Mouse (Mus musculus) midbrain, embryonic 15.5 days (tissue): Measurements from ENCODE around the gene Zgrf1. TPM values are rescaled to one million over a fixed set of nuclear protein-coding genes. Genes with fewer than 3 reads are reported as not detected.
A peak's percentile ranks its signal among the peaks of the same experiment; 100 is the strongest.

Experiments used
- ATAC-seq: fragments of 200-750 bp; cut with Nextera tagmentation; replicated peaks from 2 replicates; pipeline ENCODE4 v1.8.0; 2017; ENCODE audit warnings: moderate TSS enrichment
- H3K27ac ChIP-seq: fragments of 300-500 bp; sonication (generic); 2 replicates; pipeline ENCODE4 v1.5.1; 2015; ENCODE audit warnings: mild to moderate bottlenecking, inconsistent platforms
- H3K27me3 ChIP-seq: fragments of 300-500 bp; sonication (generic); replicated peaks from 2 replicates; pipeline ENCODE4 v1.6.1; 2015; ENCODE audit warnings: inconsistent platforms
- H3K36me3 ChIP-seq: fragments of 300-500 bp; sonication (generic); replicated peaks from 2 replicates; pipeline ENCODE4 v1.6.1; 2015; ENCODE audit warnings: inconsistent platforms
- H3K4me1 ChIP-seq: fragments of 300-500 bp; sonication (generic); 2 replicates; pipeline ENCODE4 v1.6.1; 2015; ENCODE audit warnings: inconsistent platforms
- H3K4me2 ChIP-seq: fragments of 300-500 bp; sonication (generic); 2 replicates; pipeline ENCODE4 v1.6.1; 2015; ENCODE audit warnings: inconsistent platforms, mild to moderate bottlenecking, moderate library complexity
- H3K4me3 ChIP-seq: fragments of 300-500 bp; sonication (generic); 2 replicates; pipeline ENCODE4 v1.5.1; 2015; ENCODE audit warnings: mild to moderate bottlenecking, inconsistent platforms
- H3K9ac ChIP-seq: fragments of 300-500 bp; sonication (generic); 2 replicates; pipeline ENCODE4 v1.6.1; 2015; ENCODE audit warnings: mild to moderate bottlenecking, inconsistent platforms
- H3K9me3 ChIP-seq: fragments of 300-500 bp; sonication (generic); 2 replicates; pipeline ENCODE4 v1.6.1; 2016; ENCODE audit warnings: inconsistent platforms
- WGBS: fragments of 180-500 bp; shearing (Covaris S2); methylation state at CpG from one replicate; pipeline ENCODE4 v1.1.7; 2015; ENCODE audit warnings: mixed read lengths; 5-methylcytosine and 5-hydroxymethylcytosine counted together
- polyA plus RNA-seq: library from polyadenylated mRNA; unstranded; fragments of >200 nt; fragmentation: Nextera tagmentation; extraction: Ambion mirVana; gene quantifications from 2 replicates; pipeline ENCODE4 v1.2.1, GENCODE M21; 2015

Zgrf1 gene
- polyA plus RNA-seq, 1 experiment from 2014 or later = 3.3 TPM

GRCm38 (mm10) chr3:127529824-127530223, 23.5 kb upstream of the Zgrf1 start:
- H3K36me3 ChIP-seq = no peaks in the 10 kb centered on the region
- H3K4me2 ChIP-seq = no peak overlapping the region
- H3K4me1 ChIP-seq = no peaks in the 10 kb centered on the region
- WGBS = 85% methylated on average over 4 of the region's 4 CpGs
- H3K9ac ChIP-seq = no peak overlapping the region
- H3K4me3 ChIP-seq = no peak overlapping the region
- no peak overlapping the region for H3K27ac ChIP-seq
- no peak for ATAC-seq
- no peaks in the 10 kb centered on the region for H3K27me3 ChIP-seq
- H3K9me3 ChIP-seq = no peaks in the 10 kb centered on the region

DNA sequence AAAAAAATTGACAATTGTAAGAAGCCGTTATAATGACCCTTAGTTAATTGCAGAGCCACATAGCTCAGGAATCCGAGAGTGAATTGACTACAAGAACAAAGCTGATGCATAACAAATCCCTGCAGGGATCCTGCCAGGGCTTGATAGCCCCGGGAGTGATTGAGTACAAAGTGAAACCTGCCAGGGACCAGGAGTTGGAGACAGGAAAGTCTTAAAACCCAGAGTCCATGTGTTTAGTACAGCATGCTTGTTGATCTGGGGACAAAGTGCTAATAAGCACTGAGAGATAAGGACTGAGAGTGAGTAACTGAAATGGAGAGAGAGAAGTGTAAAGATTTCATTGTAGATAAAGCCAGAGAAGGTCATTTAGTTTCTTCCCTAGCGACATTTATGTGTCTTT, 23.0 kb upstream of the Zgrf1 start:
- Histone ChIP-seq H3K4me3 (no peak overlapping the region), H3K36me3 (no peaks in the 10 kb centered on the region), H3K27me3 (no peaks in the 10 kb centered on the region), H3K9ac (no peak overlapping the region), H3K4me1 (no peaks in the 10 kb centered on the region), H3K9me3 (no peaks in the 10 kb centered on the region), H3K4me2 (no peak overlapping the region), H3K27ac (no peak overlapping the region)
- no peak for ATAC-seq
- 8% methylated on average over 4 of the region's 4 CpGs for WGBS

- Histone ChIP-seq H3K36me3 (0 out of 2 replicates have a peak, but pooled peaks cover 2% of the 10 kb centered on the region), H3K4me3 (no peak overlapping the region), H3K4me1 (no peaks in the 10 kb centered on the region), H3K9me3 (no peaks in the 10 kb centered on the region), H3K27ac (no peak overlapping the region), H3K9ac (no peak overlapping the region), H3K4me2 (no peak overlapping the region), H3K27me3 (no peaks in the 10 kb centered on the region)
- WGBS = 77% methylated on average over 6 of the region's 6 CpGs
- ATAC-seq = no peak
Observed at GRCm38 (mm10) chr3:127539193-127539592, 14.1 kb upstream of the Zgrf1 start.

- H3K4me2 ChIP-seq = no peak overlapping the region
- H3K27ac ChIP-seq = no peak overlapping the region
- no peaks in the 10 kb centered on the region for H3K27me3 ChIP-seq
- no peak overlapping the region for H3K9ac ChIP-seq
- H3K36me3 ChIP-seq = peaks cover 2% of the 10 kb centered on the region; the same call in 1 of the 2 replicates
- 77% methylated on average over 4 of the region's 4 CpGs for WGBS
- H3K4me1 ChIP-seq = no peaks in the 10 kb centered on the region
- H3K4me3 ChIP-seq = no peak overlapping the region
- ATAC-seq = no peak
- H3K9me3 ChIP-seq = no peaks in the 10 kb centered on the region
Observed at GRCm38 (mm10) chr3:127543976-127544375, 9.3 kb upstream of the Zgrf1 start.

GRCm38 (mm10) chr3:127544610-127545121, 8.6 kb upstream of the Zgrf1 start:
- Histone ChIP-seq H3K9ac (no peak overlapping the region), H3K4me1 (no peaks in the 10 kb centered on the region), H3K36me3 (no peaks in the 10 kb centered on the region; the same call in 1 of the 2 replicates), H3K4me3 (no peak overlapping the region), H3K9me3 (no peaks in the 10 kb centered on the region), H3K27ac (no peak overlapping the region), H3K4me2 (no peak overlapping the region), H3K27me3 (no peaks in the 10 kb centered on the region)
- WGBS = 22% methylated on average over 5 of the region's 5 CpGs
- ATAC-seq = no peak

DNA sequence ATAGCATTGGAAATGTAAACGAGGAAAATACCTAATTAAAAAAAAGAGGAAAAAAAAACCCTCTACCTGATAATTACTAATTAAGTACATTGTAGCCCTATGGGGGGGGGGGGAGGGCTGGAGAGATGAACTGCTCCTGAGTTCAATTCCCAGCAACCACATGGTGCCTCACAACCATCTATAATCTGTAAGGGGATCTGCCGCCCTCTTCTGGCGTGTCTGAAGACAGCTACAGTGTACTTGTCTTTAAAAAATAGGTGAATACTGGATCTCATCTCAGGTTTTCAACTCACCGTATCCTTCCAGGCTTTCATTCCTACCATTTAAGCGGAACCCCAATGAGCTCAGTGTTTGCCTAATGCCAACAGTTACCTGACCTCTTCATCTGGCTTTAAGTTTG, 5.4 kb upstream of the Zgrf1 start:
- H3K27ac ChIP-seq = no peak overlapping the region
- no peak overlapping the region for H3K4me3 ChIP-seq
- WGBS = 25% methylated on average over 5 of the region's 5 CpGs
- H3K4me1 ChIP-seq = no peaks in the 10 kb centered on the region
- no peaks in the 10 kb centered on the region for H3K27me3 ChIP-seq
- ATAC-seq = no peak
- H3K4me2 ChIP-seq = no peak overlapping the region
- no peak overlapping the region for H3K9ac ChIP-seq
- no peaks in the 10 kb centered on the region for H3K9me3 ChIP-seq
- no peaks in the 10 kb centered on the region; the same call in 1 of the 2 replicates for H3K36me3 ChIP-seq

DNA sequence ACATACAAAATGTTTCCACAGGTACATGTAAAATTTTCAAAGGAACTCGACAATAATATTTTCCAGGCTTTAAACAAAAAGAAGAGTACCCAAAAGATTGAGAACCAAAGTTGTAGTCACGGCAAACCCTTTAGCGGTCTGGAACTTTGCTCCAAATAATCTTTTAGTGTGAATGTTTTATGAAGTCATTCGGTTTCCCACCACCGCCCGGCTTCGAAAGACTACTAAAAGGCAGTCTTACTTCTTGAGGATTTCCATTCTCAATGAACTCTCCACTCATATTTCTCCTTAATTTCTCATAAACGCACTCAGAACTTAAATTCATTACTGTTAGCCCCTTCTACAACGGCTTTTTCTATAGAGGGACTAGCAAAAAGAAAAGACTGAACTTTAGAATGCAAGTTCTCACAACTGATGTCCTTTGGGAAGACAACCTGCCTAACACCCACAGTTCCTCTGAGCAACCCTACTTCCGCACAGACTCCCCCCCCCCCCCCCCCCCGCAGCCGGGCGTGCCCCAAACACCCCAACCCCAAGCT, 786 bp upstream of the Zgrf1 start:
- no peak for ATAC-seq
- Histone ChIP-seq H3K4me2 (peak overlapping the region; percentile 62), H3K27ac (peak overlapping the region; percentile 95; the same call in 1 of the 2 replicates), H3K36me3 (no peaks in the 10 kb centered on the region), H3K9me3 (no peaks in the 10 kb centered on the region), H3K27me3 (no peaks in the 10 kb centered on the region), H3K4me3 (peak overlapping the region; percentile 74), H3K9ac (peak overlapping the region; percentile 67; the same call in 1 of the 2 replicates), H3K4me1 (peaks cover 7% of the 10 kb centered on the region)
- 6% methylated on average over 12 of the region's 13 CpGs for WGBS

GRCm38 (mm10) chr3:127553720-127554043, 393 bp downstream of the Zgrf1 start:
- Histone ChIP-seq H3K27ac (no peak overlapping the region), H3K36me3 (no peaks in the 10 kb centered on the region), H3K4me2 (peak overlapping the region; percentile 85), H3K27me3 (no peaks in the 10 kb centered on the region), H3K4me3 (peak overlapping the region; percentile 74), H3K4me1 (peaks cover 7% of the 10 kb centered on the region), H3K9ac (peak overlapping the region; percentile 42), H3K9me3 (no peaks in the 10 kb centered on the region)
- ATAC-seq = no peak
- WGBS = 2% methylated on average over 4 of the region's 4 CpGs

GRCm38 (mm10) chr3:127554723-127555122, 1.4 kb downstream of the Zgrf1 start:
- Histone ChIP-seq H3K9ac (no peak overlapping the region), H3K4me1 (peaks cover 7% of the 10 kb centered on the region), H3K36me3 (no peaks in the 10 kb centered on the region), H3K4me3 (no peak overlapping the region), H3K27me3 (no peaks in the 10 kb centered on the region), H3K9me3 (no peaks in the 10 kb centered on the region), H3K4me2 (peak overlapping the region; percentile 20; the same call in 1 of the 2 replicates), H3K27ac (no peak overlapping the region)
- ATAC-seq = no peak
- 67% methylated on average over 5 of the region's 5 CpGs for WGBS

DNA sequence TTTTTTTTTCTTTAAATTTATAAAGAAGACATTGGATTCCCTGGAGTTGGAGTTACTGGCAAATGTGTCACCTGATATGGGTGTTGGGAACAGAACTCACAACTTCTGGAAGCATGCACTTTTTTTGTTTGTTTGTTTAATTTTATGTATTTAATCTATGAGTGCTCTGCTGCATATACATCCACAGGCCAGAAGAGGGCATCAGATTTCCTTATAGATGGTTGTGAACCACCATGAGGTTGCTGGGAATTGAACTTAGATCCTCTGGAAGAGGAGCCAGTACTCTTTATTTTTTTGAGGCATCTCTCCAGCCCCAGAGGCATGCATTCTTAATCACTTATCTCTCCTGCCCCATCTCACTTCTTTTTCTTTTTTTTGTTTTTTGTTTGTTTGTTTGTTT, 4.9 kb downstream of the Zgrf1 start:
- no peak overlapping the region for H3K9ac ChIP-seq
- no peak overlapping the region for H3K4me2 ChIP-seq
- H3K9me3 ChIP-seq = no peaks in the 10 kb centered on the region
- no peaks in the 10 kb centered on the region for H3K36me3 ChIP-seq
- no peak overlapping the region for H3K27ac ChIP-seq
- no peak for ATAC-seq
- no peak overlapping the region for H3K4me3 ChIP-seq
- H3K27me3 ChIP-seq = no peaks in the 10 kb centered on the region
- peaks cover 7% of the 10 kb centered on the region for H3K4me1 ChIP-seq

DNA sequence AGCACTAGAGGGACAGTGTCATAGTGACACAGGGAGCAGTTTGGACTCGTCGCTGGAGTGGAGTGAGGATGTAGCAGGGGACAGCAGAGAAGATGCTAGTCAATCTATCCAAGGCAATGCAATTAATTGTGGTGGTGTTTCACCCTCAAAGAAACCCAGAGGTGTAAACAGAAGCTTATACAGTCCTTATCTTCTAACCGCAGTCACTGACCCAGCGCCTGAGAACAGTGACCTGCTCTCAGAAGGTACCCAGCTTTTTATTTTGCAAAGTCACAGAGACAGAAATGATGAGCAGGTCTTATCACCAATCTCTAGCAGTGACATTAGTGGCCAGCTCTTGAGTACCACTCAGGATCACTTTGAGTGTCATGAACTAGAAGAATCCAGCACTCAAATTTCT, 9.7 kb downstream of the Zgrf1 start:
- Histone ChIP-seq H3K9ac (no peak overlapping the region), H3K27me3 (no peaks in the 10 kb centered on the region), H3K36me3 (no peaks in the 10 kb centered on the region), H3K4me3 (no peak overlapping the region), H3K4me1 (no peaks in the 10 kb centered on the region), H3K4me2 (no peak overlapping the region), H3K27ac (no peak overlapping the region), H3K9me3 (no peaks in the 10 kb centered on the region)
- no peak for ATAC-seq
- 98% methylated on average over 4 of the region's 4 CpGs for WGBS

GRCm38 (mm10) chr3:127565129-127565528, 11.8 kb downstream of the Zgrf1 start:
- no peak overlapping the region for H3K27ac ChIP-seq
- 76% methylated on average over 3 of the region's 3 CpGs for WGBS

GRCm38 (mm10) chr3:127572557-127572956, 19.3 kb downstream of the Zgrf1 start:
- H3K27me3 ChIP-seq = no peaks in the 10 kb centered on the region
- H3K27ac ChIP-seq = no peak overlapping the region
- 61% methylated on average over 4 of the region's 4 CpGs for WGBS
- ATAC-seq = no peak
- H3K4me1 ChIP-seq = no peaks in the 10 kb centered on the region
- H3K9me3 ChIP-seq = no peaks in the 10 kb centered on the region
- no peak overlapping the region for H3K4me2 ChIP-seq
- no peak overlapping the region for H3K4me3 ChIP-seq
- H3K36me3 ChIP-seq = no peaks in the 10 kb centered on the region
- no peak overlapping the region for H3K9ac ChIP-seq

More at GRCm38 (mm10) chr3:127565129-127565528, 11.8 kb downstream of the Zgrf1 start:
- H3K36me3 ChIP-seq = no peaks in the 10 kb centered on the region
- no peak overlapping the region for H3K9ac ChIP-seq
- no peaks in the 10 kb centered on the region for H3K27me3 ChIP-seq
- H3K4me2 ChIP-seq = no peak overlapping the region
- ATAC-seq = no peak
- no peaks in the 10 kb centered on the region for H3K9me3 ChIP-seq
- no peak overlapping the region for H3K4me3 ChIP-seq
- H3K4me1 ChIP-seq = no peaks in the 10 kb centered on the region
